Mouse (Mus musculus): ENCODE results near the gene Gm2431. TPM values are rescaled to one million over a fixed set of nuclear protein-coding genes. Genes with fewer than 3 reads are reported as not detected.
"Not testable (repeated sequence)": the region's sequence is repeated elsewhere in the genome, so short reads cannot be mapped to it uniquely, and the experiment has no call there.

Gene Gm2431
- polyA plus RNA-seq, 1 experiment = not detected

DNA sequence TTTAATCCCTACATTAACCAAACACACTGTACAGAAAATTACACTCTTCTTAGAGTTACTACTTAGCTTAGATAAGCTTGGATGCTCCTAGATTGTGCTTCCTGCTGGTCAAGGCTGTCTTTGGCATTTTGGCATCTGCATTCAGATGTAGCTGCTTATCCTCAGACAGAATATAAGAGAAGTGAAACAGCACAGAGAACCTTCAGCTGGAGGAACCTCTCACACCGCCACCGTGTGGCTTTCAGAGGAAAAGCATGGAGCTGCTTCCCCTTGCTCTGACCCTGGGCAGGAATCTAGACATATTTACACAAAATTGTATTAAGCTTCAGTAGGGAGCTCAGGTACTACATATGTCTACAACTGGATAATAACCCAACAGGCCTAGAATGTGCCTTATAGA lies 2.6 kb downstream of the Gm2431 start:
- H3K27me3 ChIP-seq (ENCODE audit: control insufficient read depth, insufficient read depth, low read length) = no peaks in the 10 kb centered on the region
- WGBS = 0% methylated on average over 2 of the region's 2 CpGs
- no peak overlapping the region for H3K4me3 ChIP-seq (ENCODE audit: control insufficient read depth, insufficient read depth, low read length)
- no peak for TF ChIP-seq POLR2A (IDR thresholded peaks at IDR 0.05; ENCODE audit: control insufficient read depth, extremely low read depth, insufficient read depth, low read length, poor library complexity)
- TF ChIP-seq CTCF (IDR thresholded peaks at IDR 0.05; ENCODE audit: borderline replicate concordance, control insufficient read depth, extremely low read depth, insufficient read depth, low read length, poor library complexity) = no peak
- no peaks in the 10 kb centered on the region for H3K36me3 ChIP-seq (ENCODE audit: control insufficient read depth, insufficient read depth, low read length)
- DNase-seq = peak; percentile 27
- H3K27ac ChIP-seq (ENCODE audit: control insufficient read depth, insufficient read depth, low read length) = no peak overlapping the region
- H3K4me1 ChIP-seq (replicated peaks; ENCODE audit: control insufficient read depth, insufficient read depth, low read length) = no peaks in the 10 kb centered on the region

DNA sequence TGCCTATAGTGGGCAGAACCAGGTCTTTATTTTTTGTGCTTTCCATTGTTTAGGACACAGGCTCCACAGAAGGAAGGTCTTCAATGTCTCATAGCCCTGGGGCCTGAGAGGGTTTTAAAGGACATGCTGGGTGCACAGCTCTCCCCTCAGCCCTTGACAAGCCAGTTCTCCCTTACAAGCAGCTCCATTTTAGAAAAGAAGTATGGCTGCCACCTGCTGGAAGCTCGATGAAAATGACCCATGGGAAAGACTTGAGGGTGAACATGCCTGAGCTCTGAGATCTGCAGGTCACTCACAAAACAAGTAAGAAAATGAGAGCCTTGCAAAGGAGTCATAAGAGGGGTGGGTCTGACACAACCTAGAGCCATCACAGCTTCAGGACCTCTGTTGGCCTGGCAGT lies 8.3 kb downstream of the Gm2431 start:
- 3% methylated on average over 1 of the region's 1 CpGs for WGBS
- Histone ChIP-seq H3K4me1 (replicated peaks; ENCODE audit: control insufficient read depth, insufficient read depth, low read length) (no peaks in the 10 kb centered on the region), H3K27ac (ENCODE audit: control insufficient read depth, insufficient read depth, low read length) (no peak overlapping the region), H3K36me3 (ENCODE audit: control insufficient read depth, insufficient read depth, low read length) (no peaks in the 10 kb centered on the region), H3K27me3 (ENCODE audit: control insufficient read depth, insufficient read depth, low read length) (no peaks in the 10 kb centered on the region), H3K4me3 (ENCODE audit: control insufficient read depth, insufficient read depth, low read length) (no peak overlapping the region)
- no peak for TF ChIP-seq CTCF (IDR thresholded peaks at IDR 0.05; ENCODE audit: borderline replicate concordance, control insufficient read depth, extremely low read depth, insufficient read depth, low read length, poor library complexity)
- DNase-seq = peak; percentile 10

DNA sequence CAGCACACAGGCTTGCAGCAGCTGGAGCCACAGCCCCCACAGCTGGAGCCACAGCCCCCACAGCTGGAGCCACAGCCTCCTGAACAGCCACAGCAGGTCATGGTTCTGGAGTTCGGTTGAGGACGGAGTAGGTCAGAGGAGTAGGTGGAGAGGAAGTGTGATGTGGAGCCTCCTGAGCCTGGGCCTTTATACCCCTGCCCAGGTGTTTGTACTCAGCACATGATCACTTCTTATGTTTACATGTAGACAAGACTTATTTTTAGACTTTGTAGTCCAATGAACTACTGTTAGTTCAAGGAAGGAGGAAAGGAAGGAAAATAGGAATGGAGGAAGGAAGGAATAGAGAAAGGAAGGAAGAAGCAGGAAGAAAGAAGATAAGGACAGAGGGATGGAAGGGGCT lies 17.2 kb downstream of the Gm2431 start, which contains the start of gene Gm40460:
Gene Gm40460 (minus strand): TSS at position 101 of the 400 bp plus-strand sequence.
- H3K27me3 ChIP-seq (ENCODE audit: control insufficient read depth, insufficient read depth, low read length) = no peaks in the 10 kb centered on the region
- DNase-seq = no peak
- H3K36me3 ChIP-seq (ENCODE audit: control insufficient read depth, insufficient read depth, low read length) = no peaks in the 10 kb centered on the region
- no peaks in the 10 kb centered on the region for H3K4me1 ChIP-seq (replicated peaks; ENCODE audit: control insufficient read depth, insufficient read depth, low read length)
- 51% methylated on average over 2 of the region's 2 CpGs for WGBS
- no peak within 1 kb of the TSS for H3K27ac ChIP-seq (ENCODE audit: control insufficient read depth, insufficient read depth, low read length)
- TF ChIP-seq POLR2A (IDR thresholded peaks at IDR 0.05; ENCODE audit: control insufficient read depth, extremely low read depth, insufficient read depth, low read length, poor library complexity) = no peak
- TF ChIP-seq CTCF (IDR thresholded peaks at IDR 0.05; ENCODE audit: borderline replicate concordance, control insufficient read depth, extremely low read depth, insufficient read depth, low read length, poor library complexity) = no peak
- no peak within 1 kb of the TSS for H3K4me3 ChIP-seq (ENCODE audit: control insufficient read depth, insufficient read depth, low read length)

DNA sequence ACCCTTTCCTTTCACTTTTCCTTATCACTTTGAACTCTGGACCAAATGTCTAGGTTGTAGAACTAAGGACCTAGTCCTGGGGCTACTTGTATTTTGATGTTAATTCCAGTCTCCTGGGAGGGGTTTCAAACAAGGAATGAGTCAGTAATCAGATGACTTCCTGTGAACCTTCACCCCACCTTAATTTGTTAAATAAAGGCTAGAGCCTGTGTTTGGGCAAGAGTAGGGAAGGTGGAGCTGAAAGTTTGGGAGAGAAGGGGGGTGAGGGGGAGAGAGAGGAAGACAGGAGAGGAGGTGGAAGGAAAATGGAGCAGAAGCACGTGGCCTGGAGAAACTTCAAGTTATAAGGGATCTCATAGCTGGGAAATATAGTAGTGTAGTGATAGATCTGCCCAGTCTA lies 26.6 kb downstream of the Gm2431 start:
- DNase-seq = no peak
- WGBS = 72% methylated on average over 1 of the region's 1 CpGs
- H3K4me3 ChIP-seq (ENCODE audit: control insufficient read depth, insufficient read depth, low read length) = no peak overlapping the region
- H3K4me1 ChIP-seq (replicated peaks; ENCODE audit: control insufficient read depth, insufficient read depth, low read length) = no peaks in the 10 kb centered on the region
- TF ChIP-seq POLR2A (IDR thresholded peaks at IDR 0.05; ENCODE audit: control insufficient read depth, extremely low read depth, insufficient read depth, low read length, poor library complexity) (no peak), CTCF (IDR thresholded peaks at IDR 0.05; ENCODE audit: borderline replicate concordance, control insufficient read depth, extremely low read depth, insufficient read depth, low read length, poor library complexity) (no peak)
- no peaks in the 10 kb centered on the region for H3K27me3 ChIP-seq (ENCODE audit: control insufficient read depth, insufficient read depth, low read length)
- H3K36me3 ChIP-seq (ENCODE audit: control insufficient read depth, insufficient read depth, low read length) = no peaks in the 10 kb centered on the region
- no peak overlapping the region for H3K27ac ChIP-seq (ENCODE audit: control insufficient read depth, insufficient read depth, low read length)

DNA sequence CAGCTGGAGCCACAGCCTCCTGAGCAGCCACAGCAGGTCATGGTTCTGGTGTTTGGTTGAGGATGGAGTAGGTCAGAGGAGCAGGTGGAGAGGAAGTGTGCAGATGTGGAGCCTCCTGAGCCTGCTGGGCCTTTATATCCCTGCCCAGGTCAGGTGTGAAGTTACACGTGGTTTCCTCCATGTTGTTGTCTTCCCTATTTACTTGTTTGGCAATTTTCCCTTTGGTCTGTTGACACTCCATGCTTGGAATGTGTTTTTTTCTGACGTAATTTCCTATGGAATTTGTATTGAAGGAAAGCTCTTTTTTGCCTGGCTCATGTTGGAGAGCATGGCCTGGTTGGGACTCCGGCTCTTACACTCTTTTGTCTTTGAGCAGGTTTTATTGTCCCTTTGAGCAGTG lies 28.3 kb downstream of the Gm2431 start, which contains the start of gene Krtap5-5:
Gene Krtap5-5 (minus strand): TSS at position 101 of the 400 bp plus-strand sequence.
- DNase-seq; H3K4me1 ChIP-seq (replicated peaks; ENCODE audit: control insufficient read depth, insufficient read depth, low read length): not testable (repeated sequence)
- 64% methylated on average over 3 of the region's 3 CpGs for WGBS

DNA sequence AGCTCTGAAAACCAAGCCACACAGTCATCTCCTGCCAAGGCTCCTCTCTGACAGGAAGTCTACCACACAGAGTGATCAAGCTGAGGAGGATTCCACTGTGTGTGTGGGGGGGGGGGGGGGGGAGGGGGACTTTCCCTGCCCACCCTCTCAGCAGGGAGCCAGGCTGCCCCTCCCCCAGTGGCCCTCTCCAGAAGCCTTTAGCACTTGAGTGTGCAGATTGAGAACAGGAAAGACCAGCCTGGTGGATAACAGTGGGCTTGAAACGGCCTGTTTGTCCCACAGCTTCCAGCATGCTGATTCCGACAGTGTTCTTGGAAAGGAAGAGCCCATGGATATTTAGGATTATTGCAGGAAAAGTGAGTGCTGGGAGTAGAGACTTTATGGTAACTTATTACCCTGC lies 33.6 kb downstream of the Gm2431 start:
- Histone ChIP-seq H3K4me3 (ENCODE audit: control insufficient read depth, insufficient read depth, low read length) (no peak overlapping the region), H3K27me3 (ENCODE audit: control insufficient read depth, insufficient read depth, low read length) (no peaks in the 10 kb centered on the region), H3K27ac (ENCODE audit: control insufficient read depth, insufficient read depth, low read length) (no peak overlapping the region), H3K4me1 (replicated peaks; ENCODE audit: control insufficient read depth, insufficient read depth, low read length) (no peaks in the 10 kb centered on the region), H3K36me3 (ENCODE audit: control insufficient read depth, insufficient read depth, low read length) (no peaks in the 10 kb centered on the region)
- WGBS = 65% methylated on average over 2 of the region's 2 CpGs
- DNase-seq = no peak
- TF ChIP-seq POLR2A (IDR thresholded peaks at IDR 0.05; ENCODE audit: control insufficient read depth, extremely low read depth, insufficient read depth, low read length, poor library complexity) (no peak), CTCF (IDR thresholded peaks at IDR 0.05; ENCODE audit: borderline replicate concordance, control insufficient read depth, extremely low read depth, insufficient read depth, low read length, poor library complexity) (no peak)

More for the DNA sequence above, 28.3 kb downstream of the Gm2431 start, which contains the start of gene Krtap5-5:
- H3K36me3 ChIP-seq (ENCODE audit: control insufficient read depth, insufficient read depth, low read length); H3K27ac ChIP-seq (ENCODE audit: control insufficient read depth, insufficient read depth, low read length); H3K27me3 ChIP-seq (ENCODE audit: control insufficient read depth, insufficient read depth, low read length); H3K4me3 ChIP-seq (ENCODE audit: control insufficient read depth, insufficient read depth, low read length): not testable (repeated sequence)

DNA sequence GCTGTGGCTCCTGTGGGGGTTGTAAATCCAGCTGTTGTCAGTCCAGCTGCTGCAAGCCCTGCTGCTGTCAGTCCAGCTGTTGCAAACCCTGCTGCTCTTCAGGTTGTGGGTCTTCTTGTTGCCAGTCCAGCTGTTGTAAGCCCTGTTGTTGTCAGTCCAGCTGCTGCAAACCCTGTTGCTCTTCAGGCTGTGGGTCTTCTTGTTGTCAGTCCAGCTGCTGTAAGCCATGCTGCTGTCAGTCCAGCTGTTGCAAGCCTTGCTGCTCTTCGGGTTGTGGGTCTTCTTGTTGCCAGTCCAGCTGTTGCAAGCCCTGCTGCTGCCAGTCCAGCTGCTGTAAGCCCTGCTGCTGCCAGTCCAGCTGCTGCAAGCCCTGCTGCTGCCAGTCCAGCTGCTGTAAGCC lies 46.0 kb downstream of the Gm2431 start:
- H3K4me3 ChIP-seq (ENCODE audit: control insufficient read depth, insufficient read depth, low read length); H3K36me3 ChIP-seq (ENCODE audit: control insufficient read depth, insufficient read depth, low read length); H3K4me1 ChIP-seq (replicated peaks; ENCODE audit: control insufficient read depth, insufficient read depth, low read length); H3K27ac ChIP-seq (ENCODE audit: control insufficient read depth, insufficient read depth, low read length); DNase-seq; H3K27me3 ChIP-seq (ENCODE audit: control insufficient read depth, insufficient read depth, low read length): not testable (repeated sequence)
- WGBS = 85% methylated on average over 1 of the region's 1 CpGs

All from thymus, adult 2 months (tissue).